Mouse (Mus musculus) lung, embryonic 15.5 days (tissue): ENCODE data around the gene C1qc. TPM values are rescaled to one million over a fixed set of nuclear protein-coding genes. Genes with fewer than 3 reads are reported as not detected.

Experiments
- ATAC-seq: fragments of 200-750 bp; cut with Nextera tagmentation; 2 replicates; pipeline ENCODE4 v1.8.0; 2017; ENCODE audit warnings: moderate number of reproducible peaks, borderline replicate concordance; ENCODE audit not compliant: low FRiP score, low TSS enrichment; ENCODE audit errors: extremely low read depth
- H3K27ac ChIP-seq: fragments of 300-500 bp; sonication (generic); 2 replicates; pipeline ENCODE4 v1.5.1; 2015; ENCODE audit warnings: moderate library complexity, mild to moderate bottlenecking, inconsistent platforms
- H3K27me3 ChIP-seq: fragments of 300-500 bp; sonication (generic); 2 replicates; pipeline ENCODE4 v1.6.1; 2015; ENCODE audit warnings: inconsistent platforms
- H3K36me3 ChIP-seq: fragments of 300-500 bp; sonication (generic); 2 replicates; pipeline ENCODE4 v1.6.1; 2015; ENCODE audit warnings: inconsistent platforms
- H3K4me1 ChIP-seq: fragments of 300-500 bp; sonication (generic); 2 replicates; pipeline ENCODE4 v1.6.1; 2015; ENCODE audit warnings: inconsistent platforms
- H3K4me2 ChIP-seq: fragments of 300-500 bp; sonication (generic); 2 replicates; pipeline ENCODE4 v1.6.1; 2015; ENCODE audit warnings: inconsistent platforms, mild to moderate bottlenecking, moderate library complexity
- H3K4me3 ChIP-seq: fragments of 300-500 bp; sonication (generic); 2 replicates; pipeline ENCODE4 v1.5.1; 2015; ENCODE audit warnings: mild to moderate bottlenecking, inconsistent platforms
- H3K9ac ChIP-seq: fragments of 300-500 bp; sonication (generic); 2 replicates; pipeline ENCODE4 v1.6.1; 2015; ENCODE audit warnings: inconsistent platforms
- H3K9me3 ChIP-seq: fragments of 300-500 bp; sonication (generic); 2 replicates; pipeline ENCODE4 v1.6.1; 2016; ENCODE audit warnings: inconsistent platforms
- WGBS: fragments of 180-500 bp; shearing (Covaris S2); methylation state at CpG from one replicate; pipeline ENCODE4 v1.1.7; 2015; 5-methylcytosine and 5-hydroxymethylcytosine counted together
- polyA plus RNA-seq: library from polyadenylated mRNA; unstranded; fragments of >200 nt; fragmentation: Nextera tagmentation; extraction: Ambion mirVana; gene quantifications from 2 replicates; pipeline ENCODE4 v1.2.1, GENCODE M21; 2015

C1qc gene
- polyA plus RNA-seq = 22.1 and 24.6 TPM in 2 replicates

GRCm38 (mm10) chr4:136892811-136893210 is at the start of gene C1qc:
Gene C1qc (minus strand): TSS chr4:136893065.
- Histone ChIP-seq H3K4me2 (no peak within 1 kb of the TSS), H3K27me3 (peaks cover 58% of the 10 kb centered on the region), H3K4me3 (no peak within 1 kb of the TSS), H3K4me1 (no peaks in the 10 kb centered on the region), H3K27ac (no peak within 1 kb of the TSS), H3K9ac (no peak within 1 kb of the TSS), H3K9me3 (no peaks in the 10 kb centered on the region), H3K36me3 (no peaks in the 10 kb centered on the region)
- ATAC-seq = no peak
- 39% methylated on average over 5 of the region's 5 CpGs for WGBS

DNA sequence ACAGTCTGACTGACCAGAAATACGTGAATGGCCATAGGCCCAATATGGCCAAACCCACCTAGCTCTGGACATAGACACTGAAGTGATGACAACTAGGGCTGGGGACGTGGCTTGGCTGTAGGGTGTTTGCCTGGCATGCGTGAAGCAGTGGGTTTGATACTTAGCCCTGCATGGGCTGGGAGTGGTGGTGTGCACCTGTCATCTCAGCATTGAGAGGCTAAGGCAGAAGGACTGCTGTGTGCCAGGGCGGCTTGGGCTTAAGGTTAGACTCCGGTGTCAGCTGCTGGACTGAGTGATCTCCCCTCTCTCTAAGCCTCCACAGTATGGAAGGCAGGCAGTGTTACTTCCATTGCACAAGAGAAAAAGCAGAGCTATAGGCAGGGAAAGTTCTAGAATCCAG is 45.1 kb upstream of the C1qc start:
- Histone ChIP-seq H3K4me2 (no peak overlapping the region), H3K27ac (no peak overlapping the region), H3K27me3 (peaks cover 77% of the 10 kb centered on the region)

DNA sequence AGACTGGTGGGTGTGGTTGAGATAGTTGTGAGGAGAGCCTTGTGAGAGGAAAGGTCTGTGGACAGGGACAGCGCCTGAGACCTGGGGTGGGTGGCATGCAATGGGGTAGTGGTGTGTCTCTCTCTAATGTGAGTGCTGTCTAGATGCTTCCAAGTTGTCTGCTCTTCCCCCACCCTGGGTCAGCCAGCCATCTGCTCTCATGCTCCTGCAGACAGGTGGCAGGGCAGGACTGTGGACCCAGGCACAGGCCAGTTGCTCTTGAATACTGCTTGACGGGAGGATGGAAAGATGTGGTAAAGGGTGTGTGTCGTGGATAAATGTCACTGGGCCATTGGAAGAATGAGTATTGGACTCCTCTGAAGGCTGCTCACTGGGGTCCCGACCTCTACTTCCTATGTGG is 44.5 kb upstream of the C1qc start:
- peaks cover 10% of the 10 kb centered on the region; the same call in 1 of the 2 replicates for H3K4me1 ChIP-seq
- H3K9ac ChIP-seq = no peak overlapping the region
- H3K9me3 ChIP-seq = no peaks in the 10 kb centered on the region
- H3K4me3 ChIP-seq = no peak overlapping the region
- no peaks in the 10 kb centered on the region for H3K36me3 ChIP-seq
- ATAC-seq = no peak
- H3K4me2 ChIP-seq = no peak overlapping the region
- peaks cover 77% of the 10 kb centered on the region for H3K27me3 ChIP-seq
- WGBS = 60% methylated on average over 4 of the region's 4 CpGs
- no peak overlapping the region for H3K27ac ChIP-seq

More for the DNA sequence above, 45.1 kb upstream of the C1qc start:
- Histone ChIP-seq H3K9me3 (no peaks in the 10 kb centered on the region), H3K4me1 (peaks cover 16% of the 10 kb centered on the region), H3K4me3 (no peak overlapping the region), H3K9ac (no peak overlapping the region), H3K36me3 (no peaks in the 10 kb centered on the region)
- 80% methylated on average over 5 of the region's 5 CpGs for WGBS
- no peak for ATAC-seq

DNA sequence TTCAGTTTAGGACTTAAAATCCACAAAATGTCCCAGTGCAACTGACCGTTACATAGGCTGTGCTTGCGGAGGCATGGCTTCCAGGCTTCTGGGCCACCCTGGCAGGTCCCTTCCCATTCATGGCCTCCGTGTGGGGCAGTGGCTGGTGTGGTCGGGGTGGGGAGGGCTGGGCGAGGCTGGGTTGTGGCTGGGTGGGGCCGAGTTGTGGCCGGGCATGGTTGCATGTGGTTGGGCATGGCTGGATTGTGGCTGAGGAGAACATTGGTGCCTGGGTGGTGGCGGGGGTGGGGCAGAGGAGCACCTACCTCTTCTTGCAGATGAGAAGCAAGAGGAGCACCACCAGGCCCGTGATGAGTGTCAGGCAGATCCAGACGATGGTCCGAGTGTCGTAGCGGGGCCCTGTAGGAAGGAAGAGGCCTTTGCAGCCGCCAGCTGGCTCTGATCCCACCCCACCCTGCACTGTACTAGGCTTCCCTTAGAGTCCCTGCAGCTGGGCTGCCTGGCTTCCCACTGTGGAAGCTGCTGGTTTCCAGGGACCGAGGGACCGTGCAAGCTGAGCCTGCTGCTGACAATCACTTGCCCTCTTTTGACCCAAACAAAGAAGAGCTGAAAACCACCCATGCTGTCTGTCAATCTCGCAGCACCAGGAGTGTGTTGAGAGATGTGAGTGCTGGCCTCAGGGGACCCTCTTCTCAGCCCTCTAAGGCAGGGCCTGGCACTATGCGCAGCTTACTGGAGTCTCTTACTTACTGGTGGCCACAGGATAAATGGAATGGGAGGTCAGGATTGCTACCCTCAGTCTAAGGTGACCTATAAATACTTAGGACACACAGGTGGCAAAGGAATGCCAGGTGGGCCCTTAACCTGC is 42.1 kb upstream of the C1qc start:
- peaks cover 75% of the 10 kb centered on the region for H3K27me3 ChIP-seq
- ATAC-seq = peak; percentile 69; the same call in 1 of the 2 replicates
- no peak overlapping the region for H3K27ac ChIP-seq
- no peaks in the 10 kb centered on the region for H3K36me3 ChIP-seq
- H3K4me2 ChIP-seq = no peak overlapping the region
- H3K9me3 ChIP-seq = no peaks in the 10 kb centered on the region
- peaks cover 8% of the 10 kb centered on the region; the same call in 1 of the 2 replicates for H3K4me1 ChIP-seq
- no peak overlapping the region for H3K4me3 ChIP-seq
- WGBS = 40% methylated on average over 18 of the region's 18 CpGs
- H3K9ac ChIP-seq = no peak overlapping the region

- H3K27ac ChIP-seq = no peak overlapping the region
- ATAC-seq = no peak
- peaks cover 8% of the 10 kb centered on the region; the same call in 1 of the 2 replicates for H3K4me1 ChIP-seq
- no peak overlapping the region for H3K4me2 ChIP-seq
- WGBS = 61% methylated on average over 8 of the region's 8 CpGs
- H3K36me3 ChIP-seq = no peaks in the 10 kb centered on the region
- no peak overlapping the region for H3K9ac ChIP-seq
- no peak overlapping the region for H3K4me3 ChIP-seq
- H3K9me3 ChIP-seq = no peaks in the 10 kb centered on the region
- peaks cover 82% of the 10 kb centered on the region for H3K27me3 ChIP-seq
Observed at GRCm38 (mm10) chr4:136930474-136930873, 37.6 kb upstream of the C1qc start.

DNA sequence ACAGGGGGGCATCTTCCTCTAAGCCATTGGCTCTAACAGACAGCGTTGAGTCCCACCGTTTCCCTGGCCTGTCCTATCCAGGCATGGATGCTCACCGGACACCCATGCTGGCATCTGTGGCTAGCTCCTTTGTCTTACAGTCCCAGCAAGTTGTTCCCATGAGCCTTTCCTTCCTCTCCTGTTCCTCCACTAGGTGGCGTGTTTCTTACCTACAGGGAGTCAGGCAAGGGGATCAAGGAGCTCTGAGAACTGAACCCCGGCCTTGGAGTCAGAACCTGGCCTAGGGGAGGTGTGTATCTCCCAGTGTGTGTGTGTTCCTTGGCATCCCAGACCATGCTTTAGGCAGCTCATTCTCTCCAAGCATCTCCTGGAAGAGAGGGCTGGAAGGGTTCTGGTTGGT is 36.1 kb upstream of the C1qc start:
- ATAC-seq = no peak
- Histone ChIP-seq H3K4me2 (no peak overlapping the region), H3K4me1 (no peaks in the 10 kb centered on the region), H3K27ac (no peak overlapping the region), H3K27me3 (peaks cover 85% of the 10 kb centered on the region), H3K36me3 (no peaks in the 10 kb centered on the region), H3K9me3 (no peaks in the 10 kb centered on the region), H3K9ac (no peak overlapping the region), H3K4me3 (no peak overlapping the region)
- 8% methylated on average over 5 of the region's 5 CpGs for WGBS

DNA sequence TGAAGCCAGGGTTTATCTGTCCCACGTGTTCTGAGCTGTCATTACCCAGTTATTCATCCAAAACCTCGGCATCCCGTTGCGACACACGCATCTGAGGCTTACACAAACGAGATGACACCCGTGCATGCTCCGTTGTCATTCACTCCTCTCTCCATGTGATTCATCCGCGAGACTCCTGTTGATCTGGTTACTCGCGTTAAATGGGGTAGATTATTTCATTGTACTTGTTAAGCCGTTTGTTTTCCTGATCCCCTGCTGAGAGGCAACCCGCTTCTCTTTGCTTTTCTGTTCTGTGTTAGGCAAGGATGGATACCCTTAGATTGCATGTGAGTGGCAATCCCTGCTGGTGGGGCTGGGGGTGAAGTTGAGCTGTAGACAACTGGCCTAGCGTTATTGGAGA is 32.9 kb upstream of the C1qc start:
- Histone ChIP-seq H3K4me2 (no peak overlapping the region), H3K27me3 (peaks cover 64% of the 10 kb centered on the region), H3K27ac (no peak overlapping the region), H3K9me3 (no peaks in the 10 kb centered on the region), H3K4me3 (no peak overlapping the region), H3K9ac (no peak overlapping the region), H3K4me1 (no peaks in the 10 kb centered on the region), H3K36me3 (no peaks in the 10 kb centered on the region)
- 15% methylated on average over 15 of the region's 15 CpGs for WGBS
- no peak for ATAC-seq

GRCm38 (mm10) chr4:136924529-136924928 is 31.7 kb upstream of the C1qc start:
- ATAC-seq = no peak
- 7% methylated on average over 6 of the region's 6 CpGs for WGBS
- no peaks in the 10 kb centered on the region for H3K4me1 ChIP-seq
- no peak overlapping the region for H3K4me3 ChIP-seq
- no peak overlapping the region for H3K4me2 ChIP-seq
- H3K9me3 ChIP-seq = no peaks in the 10 kb centered on the region
- H3K27me3 ChIP-seq = peaks cover 56% of the 10 kb centered on the region
- no peaks in the 10 kb centered on the region for H3K36me3 ChIP-seq
- no peak overlapping the region for H3K27ac ChIP-seq
- H3K9ac ChIP-seq = no peak overlapping the region

GRCm38 (mm10) chr4:136919526-136919925 is 26.7 kb upstream of the C1qc start:
- Histone ChIP-seq H3K4me2 (no peak overlapping the region), H3K27ac (no peak overlapping the region), H3K4me3 (no peak overlapping the region), H3K36me3 (no peaks in the 10 kb centered on the region), H3K4me1 (no peaks in the 10 kb centered on the region), H3K27me3 (peaks cover 33% of the 10 kb centered on the region), H3K9ac (no peak overlapping the region), H3K9me3 (no peaks in the 10 kb centered on the region)
- WGBS = 68% methylated on average over 3 of the region's 3 CpGs
- ATAC-seq = no peak

DNA sequence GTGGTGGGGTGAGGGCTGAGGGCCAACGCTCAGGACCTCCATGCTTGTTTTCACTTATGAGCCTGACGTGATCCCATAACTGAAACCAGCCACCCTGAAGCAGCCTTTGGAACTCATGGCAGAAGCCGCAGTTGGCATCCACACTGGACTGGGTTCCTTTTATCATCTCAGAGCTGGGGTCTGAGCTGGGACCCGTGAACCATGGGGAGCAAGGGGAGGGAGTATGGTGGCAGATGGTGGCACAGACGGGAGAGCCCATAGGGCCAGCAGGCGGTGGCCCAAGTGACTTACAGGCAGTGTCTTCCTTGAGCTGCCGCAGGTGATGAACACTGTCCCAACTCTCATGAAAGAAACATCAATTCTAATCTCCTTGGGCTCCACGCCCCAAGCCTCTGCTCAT is 26.0 kb upstream of the C1qc start:
- no peaks in the 10 kb centered on the region for H3K9me3 ChIP-seq
- H3K9ac ChIP-seq = no peak overlapping the region
- no peak for ATAC-seq
- no peaks in the 10 kb centered on the region for H3K4me1 ChIP-seq
- H3K4me3 ChIP-seq = no peak overlapping the region
- H3K4me2 ChIP-seq = no peak overlapping the region
- peaks cover 40% of the 10 kb centered on the region for H3K27me3 ChIP-seq
- no peak overlapping the region for H3K27ac ChIP-seq
- no peaks in the 10 kb centered on the region for H3K36me3 ChIP-seq
- 83% methylated on average over 8 of the region's 8 CpGs for WGBS

- no peaks in the 10 kb centered on the region for H3K4me1 ChIP-seq
- no peak overlapping the region for H3K4me2 ChIP-seq
- no peak overlapping the region for H3K4me3 ChIP-seq
- H3K27me3 ChIP-seq = peaks cover 56% of the 10 kb centered on the region
- no peaks in the 10 kb centered on the region for H3K36me3 ChIP-seq
- no peak overlapping the region for H3K27ac ChIP-seq
- no peaks in the 10 kb centered on the region for H3K9me3 ChIP-seq
- no peak overlapping the region for H3K9ac ChIP-seq
- WGBS = 17% methylated on average over 7 of the region's 7 CpGs
- ATAC-seq = no peak
Observed at GRCm38 (mm10) chr4:136917165-136917524, 24.3 kb upstream of the C1qc start.

DNA sequence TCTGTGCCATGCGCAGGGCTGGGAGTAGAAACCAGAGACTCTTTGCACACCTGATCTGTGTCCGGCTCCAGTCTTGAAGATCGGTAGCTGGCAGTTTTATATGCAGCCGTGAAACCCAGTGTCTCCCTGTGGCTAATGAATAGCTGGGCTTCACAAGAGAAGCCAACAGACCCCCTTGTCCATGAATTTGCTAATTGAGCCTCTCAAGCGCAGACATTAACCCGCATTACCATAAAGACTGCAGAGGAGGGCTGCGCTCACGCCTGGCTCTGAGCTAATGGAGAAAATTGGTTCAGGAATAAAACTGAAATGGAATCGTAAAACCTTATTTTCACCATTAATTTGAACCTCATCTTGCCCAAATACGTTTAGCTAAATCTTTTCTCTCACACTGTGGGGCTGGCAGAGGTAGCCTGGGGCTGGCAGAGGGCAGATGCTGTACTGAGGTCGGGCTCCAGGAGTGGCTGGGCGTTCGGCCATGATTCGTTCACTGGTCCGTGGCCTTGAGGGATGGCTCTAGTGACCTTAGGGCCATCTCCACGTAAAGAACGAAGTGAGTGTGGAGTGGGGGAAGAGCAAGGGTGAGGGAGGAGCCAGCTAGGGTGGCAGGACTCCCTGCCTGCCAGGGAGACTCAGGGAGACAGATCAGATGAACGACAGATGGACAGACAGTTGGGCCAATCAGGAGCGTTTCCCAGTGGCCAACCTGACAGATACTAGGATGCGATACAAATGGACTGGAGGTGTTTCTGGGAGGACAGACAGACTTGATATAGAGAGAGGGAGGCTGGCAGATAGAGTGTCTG is 23.7 kb upstream of the C1qc start:
- H3K9ac ChIP-seq = no peak overlapping the region
- H3K4me1 ChIP-seq = no peaks in the 10 kb centered on the region
- no peak overlapping the region for H3K27ac ChIP-seq
- no peak overlapping the region for H3K4me3 ChIP-seq
- no peak overlapping the region for H3K4me2 ChIP-seq
- WGBS = 48% methylated on average over 20 of the region's 20 CpGs
- H3K36me3 ChIP-seq = no peaks in the 10 kb centered on the region
- H3K9me3 ChIP-seq = no peaks in the 10 kb centered on the region
- no peak for ATAC-seq
- peaks cover 58% of the 10 kb centered on the region for H3K27me3 ChIP-seq
